Mouse (Mus musculus) neutrophil, adult 5-6 weeks (primary cell): ENCODE data around the gene Gm15737. TPM values are rescaled to one million over a fixed set of nuclear protein-coding genes. Genes with fewer than 3 reads are reported as not detected.

ENCODE experiments used
- total RNA-seq: library from RNA; stranded (forward); fragments of 200-1000 nt; gene quantifications from 2 replicates; pipeline ENCODE4 v1.2.3, GENCODE M21; 2017

The Gm15737 gene
- total RNA-seq, 1 experiment from 2014 or later, result not detected

Other genes starting within 250 kb of the Gm15737 start
- gene Prickle2, start 163.2 kb upstream of the Gm15737 start, total RNA-seq, result not detected in 2 replicates
- gene A730049H05Rik, start 52.9 kb upstream of the Gm15737 start, total RNA-seq, result not detected in 2 replicates
- gene Adamts9, start 74.1 kb downstream of the Gm15737 start, total RNA-seq, result 0.12 TPM in 1 of 2 replicates, not detected in the other